Mouse (Mus musculus) neural tube, embryonic 10.5 days (tissue): ENCODE data around the gene Fam222a.

Source experiments
- DNase-seq: peaks from one replicate; pipeline ENCODE4 v3.0.0-alpha.2; 2017; ENCODE audit warnings: low spot score; ENCODE audit errors: extremely low spot score

Gene Fam222a

GRCm38 (mm10) chr5:114567565-114568197, at the start of gene Fam222a:
Gene Fam222a (plus strand): TSS chr5:114568016.
- peak; percentile 85 for DNase-seq

GRCm38 (mm10) chr5:114528355-114528754, 39.5 kb upstream of the Fam222a start:
- no peak for DNase-seq

- no peak for DNase-seq
Observed at GRCm38 (mm10) chr5:114530337-114530736, 37.5 kb upstream of the Fam222a start.

- DNase-seq: no peak
Observed at GRCm38 (mm10) chr5:114532055-114532454, 35.8 kb upstream of the Fam222a start.

- DNase-seq: peak; percentile 58
Observed at GRCm38 (mm10) chr5:114537308-114538020, 30.4 kb upstream of the Fam222a start.

- DNase-seq: peak; percentile 45
Observed at GRCm38 (mm10) chr5:114538021-114538405, 29.8 kb upstream of the Fam222a start.

- no peak for DNase-seq
Observed at GRCm38 (mm10) chr5:114538752-114539151, 29.1 kb upstream of the Fam222a start.

- DNase-seq: no peak
Observed at GRCm38 (mm10) chr5:114539766-114540165, 28.1 kb upstream of the Fam222a start.

- no peak for DNase-seq
Observed at GRCm38 (mm10) chr5:114541656-114542445, 26.0 kb upstream of the Fam222a start.

- no peak for DNase-seq
Observed at GRCm38 (mm10) chr5:114543656-114544055, 24.2 kb upstream of the Fam222a start.

- no peak for DNase-seq
Observed at GRCm38 (mm10) chr5:114544205-114544604, 23.6 kb upstream of the Fam222a start.

GRCm38 (mm10) chr5:114545076-114545475, 22.7 kb upstream of the Fam222a start:
- DNase-seq: no peak

GRCm38 (mm10) chr5:114548976-114549375, 18.8 kb upstream of the Fam222a start:
- no peak for DNase-seq

GRCm38 (mm10) chr5:114549770-114550169, 18.0 kb upstream of the Fam222a start:
- no peak for DNase-seq

- no peak for DNase-seq
Observed at GRCm38 (mm10) chr5:114550431-114550830, 17.4 kb upstream of the Fam222a start.

- DNase-seq: no peak
Observed at GRCm38 (mm10) chr5:114550886-114551492, 16.8 kb upstream of the Fam222a start.

GRCm38 (mm10) chr5:114552507-114553208, 15.2 kb upstream of the Fam222a start:
- DNase-seq: no peak

- DNase-seq: no peak
Observed at GRCm38 (mm10) chr5:114553706-114554105, 14.1 kb upstream of the Fam222a start.

- no peak for DNase-seq
Observed at GRCm38 (mm10) chr5:114555424-114555823, 12.4 kb upstream of the Fam222a start.

- DNase-seq: no peak
Observed at GRCm38 (mm10) chr5:114556109-114556508, 11.7 kb upstream of the Fam222a start.
